Mouse (Mus musculus): ENCODE measurements at regions not wholly inside any gene's neighbourhood (a gene's known extent, or its start where the extent isn't known, plus 50 kb on each side); places are given as distances from the start of the nearest gene placed in this dataset.

GRCm38 (mm10) chr4:95154377-95154776, 102.4 kb upstream of the Jun start:
- no peak for DNase-seq (ENCODE audit: low spot score)

- DNase-seq (ENCODE audit: low spot score) = no peak
These were observed 103.2 kb upstream of the Jun start for GRCm38 (mm10) chr4:95155178-95155577.

DNA sequence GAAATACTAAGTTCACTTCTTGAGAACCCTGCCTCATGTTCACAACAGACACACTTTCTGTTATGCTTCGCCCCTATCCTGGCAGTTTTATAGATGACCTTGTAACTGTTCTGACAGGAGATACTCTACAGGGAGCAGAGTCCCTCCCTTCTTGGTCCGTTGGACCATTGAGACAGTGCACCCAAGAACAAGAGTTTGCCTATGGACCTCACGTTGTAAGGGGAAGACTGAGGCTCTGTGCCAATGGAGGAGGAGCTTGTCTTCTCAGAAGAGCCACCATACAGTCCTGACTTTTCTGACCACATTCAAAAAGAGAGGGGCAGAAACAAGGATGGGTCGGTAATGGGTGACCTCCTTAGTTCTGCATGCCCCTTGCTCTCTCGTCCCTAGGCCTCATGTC, 103.8 kb upstream of the Jun start:
- no peak for DNase-seq (ENCODE audit: low spot score)

DNA sequence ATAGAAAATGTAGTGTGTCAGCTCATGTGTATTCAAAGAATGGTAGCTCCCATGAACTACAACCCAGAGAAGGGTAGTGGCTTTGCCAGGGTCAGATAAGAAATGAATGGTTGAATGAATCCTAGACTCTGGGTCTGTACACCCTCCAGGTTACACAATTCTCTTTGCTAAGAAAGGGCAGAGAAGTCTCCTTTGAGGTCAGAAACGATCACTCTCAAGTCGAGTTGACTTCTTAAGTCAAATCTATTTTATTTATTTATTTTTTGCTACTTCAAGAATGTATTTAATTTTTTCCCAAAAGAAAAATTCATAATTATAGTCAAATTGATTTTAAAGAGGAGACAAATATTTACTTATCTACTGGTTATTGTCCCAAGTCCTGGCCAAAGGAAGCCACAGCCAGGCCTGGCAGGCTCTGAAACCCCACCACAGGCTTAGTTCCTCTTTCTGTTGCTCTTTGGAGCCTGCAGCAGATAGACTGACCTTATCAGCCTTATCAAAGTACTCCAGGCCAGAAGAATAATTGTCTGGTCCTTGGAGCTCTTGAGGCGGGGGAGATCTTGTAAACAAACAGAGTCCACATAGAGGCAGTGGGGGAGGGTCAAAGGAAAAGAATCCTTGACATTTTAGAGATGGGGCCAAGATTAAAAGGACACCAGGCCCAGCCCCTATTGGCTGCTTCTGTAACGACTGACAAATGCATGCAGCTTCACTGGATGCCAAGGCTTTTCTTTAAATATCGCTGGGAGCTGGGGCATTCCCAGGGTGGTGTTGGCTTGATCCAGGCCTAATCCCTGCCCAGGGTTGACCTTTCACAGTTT, 104.6 kb upstream of the Jun start:
- DNase-seq (ENCODE audit: low spot score) = no peak

- DNase-seq (ENCODE audit: low spot score) = no peak
These were observed 105.8 kb upstream of the Jun start for GRCm38 (mm10) chr4:95157653-95158430.

DNA sequence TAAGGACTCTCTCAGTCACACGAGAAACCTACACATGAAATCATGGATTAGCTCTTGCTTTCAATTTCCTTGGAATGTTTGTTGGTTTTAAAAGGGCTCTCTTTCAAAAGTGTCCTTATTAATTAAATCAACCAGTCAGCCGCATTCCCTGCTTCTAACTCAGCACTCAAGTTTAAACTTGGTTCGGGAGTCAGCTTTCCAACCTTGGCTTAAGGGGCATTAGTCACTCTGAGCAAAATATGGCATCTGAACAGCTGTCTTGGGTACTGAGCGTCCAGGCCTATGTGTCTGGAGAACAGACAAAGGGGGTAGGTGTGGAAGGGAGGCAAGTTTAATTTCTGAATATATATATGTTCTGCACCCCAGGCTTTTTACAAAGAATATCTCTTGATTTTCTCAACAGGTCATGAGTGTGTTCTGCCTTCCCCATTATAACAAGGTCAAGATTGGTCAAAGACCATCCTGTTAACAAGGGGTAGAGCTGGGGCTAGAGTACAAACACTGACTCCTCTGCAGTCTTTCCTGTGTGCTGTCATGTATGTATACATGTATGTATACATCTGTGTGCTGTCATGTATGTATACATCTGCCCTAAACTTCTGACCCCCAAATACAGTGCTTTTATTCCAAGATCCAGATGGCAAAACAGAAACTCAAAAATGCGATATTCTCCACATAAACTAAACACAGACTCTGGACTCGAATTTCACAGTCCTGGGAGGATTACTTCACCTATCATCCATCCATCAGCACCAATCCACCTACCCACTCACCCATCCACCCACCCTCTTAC, 106.8 kb upstream of the Jun start:
- DNase-seq (ENCODE audit: low spot score) = no peak

DNA sequence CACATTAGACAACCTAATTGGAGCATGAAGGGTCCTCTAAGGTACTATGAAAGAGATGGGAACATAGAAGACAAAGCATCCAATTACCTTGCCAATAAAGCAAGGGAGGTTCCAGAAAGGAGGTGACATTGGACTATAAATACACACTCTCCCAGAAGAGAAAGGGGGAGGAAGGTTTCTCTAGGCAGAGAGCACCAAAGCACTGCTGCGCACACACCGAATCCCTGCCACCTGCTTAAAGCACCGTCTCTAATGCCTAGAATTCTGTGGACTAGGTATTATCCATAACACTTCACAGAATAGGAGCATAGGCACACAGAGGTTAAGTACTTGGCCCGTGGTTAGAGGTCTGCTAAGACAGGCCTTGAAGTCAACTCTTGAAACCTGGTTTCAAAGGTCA, 107.8 kb upstream of the Jun start:
- no peak for DNase-seq (ENCODE audit: low spot score)

GRCm38 (mm10) chr4:95160465-95160864, 108.4 kb upstream of the Jun start:
- DNase-seq (ENCODE audit: low spot score) = no peak

DNA sequence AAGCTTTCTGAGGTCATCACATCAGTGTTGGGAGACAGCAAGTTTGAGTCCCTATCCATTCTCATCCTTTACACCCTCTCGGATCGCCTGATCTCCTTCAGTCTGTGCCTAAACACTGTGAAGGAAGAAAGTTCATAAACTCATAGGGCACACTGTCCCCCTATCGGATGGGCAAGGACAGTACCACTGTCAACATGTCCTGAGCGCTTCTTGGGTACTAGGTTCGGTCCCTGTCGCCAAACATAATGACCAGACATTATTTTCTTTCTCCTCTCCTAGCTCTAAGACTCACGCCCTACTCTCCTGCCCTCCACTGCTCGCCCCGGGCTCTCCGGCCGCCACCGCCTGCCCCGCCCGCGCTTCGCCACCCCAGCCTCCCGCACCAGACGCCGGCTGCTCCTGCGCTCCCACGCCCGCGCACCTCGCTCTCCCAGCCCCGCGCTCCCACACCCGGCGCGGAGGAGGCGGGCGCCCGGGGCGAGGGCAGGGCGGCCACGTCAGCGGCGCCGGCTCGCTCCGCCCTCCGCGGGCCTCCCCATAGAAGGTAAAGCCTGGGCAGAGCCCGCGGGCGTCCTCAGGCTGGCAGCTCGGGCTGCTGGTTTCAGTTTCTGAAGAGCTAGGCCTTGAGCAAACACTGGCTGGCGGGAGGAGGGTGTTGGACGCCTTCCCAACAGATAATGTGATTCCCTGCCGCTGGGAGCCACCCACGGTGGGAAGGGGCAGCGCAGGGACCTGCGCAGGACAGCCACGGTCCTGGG, 109.1 kb upstream of the Jun start:
- peak; percentile 89 for DNase-seq (ENCODE audit: low spot score)

- DNase-seq (ENCODE audit: low spot score) = no peak
These were observed 109.6 kb upstream of the Jun start for GRCm38 (mm10) chr4:95161670-95162020.

DNA sequence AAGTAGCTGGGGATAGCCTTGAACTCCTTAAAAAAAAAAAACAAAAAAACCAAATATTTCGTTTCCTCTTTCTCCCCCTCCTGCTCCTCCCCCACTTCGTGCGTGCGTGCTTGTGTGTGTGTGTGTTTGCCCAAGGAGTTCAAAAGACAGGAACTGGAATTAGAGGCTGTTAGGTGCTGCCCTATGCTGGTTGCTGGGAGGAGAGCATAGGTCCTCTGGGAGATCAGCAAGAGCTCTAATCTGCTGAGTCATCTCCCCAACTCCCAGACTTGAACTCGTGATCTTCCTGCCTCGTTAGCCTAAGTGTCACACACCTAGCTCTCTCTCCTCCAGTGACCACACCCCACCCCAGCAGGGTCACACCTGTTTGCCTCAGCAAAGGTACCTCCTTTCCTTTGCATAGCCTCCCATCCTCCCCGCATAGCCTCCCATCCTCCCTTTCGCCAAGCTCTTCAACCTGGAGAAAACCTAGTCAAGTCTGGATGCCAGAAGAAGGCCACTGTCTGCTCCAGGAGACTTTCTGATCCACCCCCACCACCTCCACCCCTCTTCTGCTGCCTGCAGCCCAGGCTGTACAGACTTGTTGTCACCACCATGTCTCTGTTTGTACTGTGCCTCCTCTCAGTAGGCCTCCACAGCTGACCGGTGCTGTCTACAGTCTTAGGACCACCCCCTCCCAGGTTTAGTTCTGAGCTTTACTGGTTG, 110.5 kb upstream of the Jun start:
- peak; percentile 7 for DNase-seq (ENCODE audit: low spot score)

DNA sequence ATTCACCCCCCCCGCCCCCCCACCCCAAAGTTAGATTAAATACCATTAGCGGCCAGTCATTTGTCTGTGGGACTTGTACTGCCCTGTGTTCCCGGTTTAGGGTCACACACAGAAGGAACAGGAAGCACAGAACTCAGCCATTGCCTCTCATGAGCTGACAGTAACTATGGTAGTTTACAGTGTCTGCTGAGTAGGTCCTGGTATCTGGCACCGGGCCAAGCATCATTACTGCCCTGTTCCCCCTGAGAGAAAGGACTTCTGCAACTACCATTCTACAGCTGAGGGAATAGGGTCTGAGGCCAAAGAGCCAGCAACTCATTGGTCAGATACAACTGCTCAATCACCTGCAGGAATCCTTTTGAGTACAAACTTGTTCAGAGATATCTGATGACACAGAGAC, 111.4 kb upstream of the Jun start:
- DNase-seq (ENCODE audit: low spot score) = no peak

DNA sequence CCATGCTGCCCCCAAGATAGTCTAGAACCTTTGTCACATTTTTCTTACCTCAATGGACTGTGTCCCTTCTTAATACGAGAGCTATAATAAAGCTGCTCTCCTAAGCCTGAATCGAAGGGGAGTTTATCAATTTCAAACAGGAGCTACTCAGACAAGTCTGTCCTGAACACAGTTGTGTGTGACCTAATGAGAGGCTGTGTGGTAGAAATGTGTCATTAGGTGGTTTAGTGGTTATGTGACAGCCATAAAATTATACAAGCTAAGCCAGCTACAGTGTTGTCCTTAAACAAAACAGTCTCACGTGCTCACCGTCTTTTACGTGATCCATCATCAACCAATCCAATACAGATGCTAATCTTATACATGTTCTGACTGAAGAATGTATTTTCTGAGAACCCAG, 114.5 kb upstream of the Jun start:
- no peak for DNase-seq (ENCODE audit: low spot score)

- no peak for DNase-seq (ENCODE audit: low spot score)
These were observed 115.2 kb upstream of the Jun start for GRCm38 (mm10) chr4:95167216-95167615.

DNA sequence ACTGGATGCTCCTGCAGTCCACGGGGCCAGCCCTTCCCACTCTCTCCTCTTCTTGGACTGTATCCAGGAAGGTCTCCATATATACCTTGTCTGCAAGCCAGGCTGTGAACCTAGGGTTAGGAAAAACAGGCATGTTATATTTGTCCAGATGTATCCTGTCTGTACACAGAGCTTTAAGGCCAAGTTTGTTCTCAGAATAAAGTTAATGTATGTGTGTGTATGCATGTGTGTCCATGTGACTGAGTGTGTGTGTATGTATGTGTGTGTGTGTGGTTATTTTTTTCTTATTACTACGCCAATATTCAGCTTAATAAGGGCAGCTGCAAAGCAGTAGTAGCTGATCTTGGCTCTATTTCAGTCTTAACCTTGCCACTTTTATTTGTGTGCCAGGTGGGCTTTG, 117.7 kb upstream of the Jun start:
- DNase-seq (ENCODE audit: low spot score) = no peak

GRCm38 (mm10) chr4:95177753-95178152, 125.7 kb upstream of the Jun start:
- DNase-seq (ENCODE audit: low spot score) = no peak

- no peak for DNase-seq (ENCODE audit: low spot score)
These were observed 126.4 kb upstream of the Jun start for GRCm38 (mm10) chr4:95178467-95178866.

GRCm38 (mm10) chr4:95178900-95179299, 126.9 kb upstream of the Jun start:
- DNase-seq (ENCODE audit: low spot score) = no peak

- DNase-seq (ENCODE audit: low spot score) = no peak
These were observed 128.4 kb upstream of the Jun start for GRCm38 (mm10) chr4:95180446-95180845.

DNA sequence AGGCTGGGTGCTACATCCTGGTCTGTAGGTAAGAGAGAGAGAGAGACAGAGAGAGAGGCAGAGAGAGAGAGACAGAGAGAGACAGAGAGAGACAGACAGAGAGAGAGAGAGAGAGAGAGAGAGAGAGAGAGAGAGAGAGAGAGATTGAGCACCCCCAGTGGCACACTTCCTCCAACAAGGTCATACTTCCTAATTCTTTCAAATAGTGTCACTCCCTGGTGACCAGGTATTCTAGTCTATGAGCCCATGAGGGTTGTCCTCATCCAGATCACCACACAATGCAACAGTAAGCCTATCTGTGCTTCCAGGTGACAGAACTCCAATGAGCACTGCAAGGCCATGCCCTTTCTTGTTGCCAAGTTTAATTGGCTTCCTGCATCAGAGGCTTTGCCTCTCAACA, 129.0 kb upstream of the Jun start:
- no peak for DNase-seq (ENCODE audit: low spot score)

GRCm38 (mm10) chr4:95184180-95184579, 132.2 kb upstream of the Jun start:
- DNase-seq (ENCODE audit: low spot score) = no peak
